Mouse (Mus musculus): Measurements from ENCODE around the gene Pxk. TPM values are rescaled to one million over a fixed set of nuclear protein-coding genes. Genes with fewer than 3 reads are reported as not detected.
A peak's percentile ranks its signal among the peaks of the same experiment; 100 is the strongest.

Pxk gene
- 10 to 100 TPM; 33.2 to 37.1 TPM for total RNA-seq (2021)
- long read RNA-seq, experiment 1, transcript Pxk-205 (18 exons, 2,765 nt): major isoform, 20 of 30 reads
- long read RNA-seq, experiment 1, transcript Pxk-201 (18 exons, 2,812 nt): minor isoform, 5 of 30 reads
- long read RNA-seq, experiment 1, partial matches to known transcripts: 2 of 30 reads
- long read RNA-seq, experiment 1, other reads (novel, unspliced or antisense): 3 of 30 reads
- long read RNA-seq, experiment 2, transcript Pxk-205 (18 exons, 2,765 nt): minor isoform, 25 of 81 reads
- long read RNA-seq, experiment 2, transcript Pxk-201 (18 exons, 2,812 nt): major isoform, 37 of 81 reads
- long read RNA-seq, experiment 2, partial matches to known transcripts: 7 of 81 reads
- long read RNA-seq, experiment 2, other reads (novel, unspliced or antisense): 9 of 81 reads

GRCm38 (mm10) chr14:8097978-8098686 lies at the start of gene Pxk:
TSS of gene Pxk (plus strand) at chr14:8098211.
- peak; percentile 78 to 82 for DNase-seq (ENCODE audit: low spot score in 2 of 2)

DNA sequence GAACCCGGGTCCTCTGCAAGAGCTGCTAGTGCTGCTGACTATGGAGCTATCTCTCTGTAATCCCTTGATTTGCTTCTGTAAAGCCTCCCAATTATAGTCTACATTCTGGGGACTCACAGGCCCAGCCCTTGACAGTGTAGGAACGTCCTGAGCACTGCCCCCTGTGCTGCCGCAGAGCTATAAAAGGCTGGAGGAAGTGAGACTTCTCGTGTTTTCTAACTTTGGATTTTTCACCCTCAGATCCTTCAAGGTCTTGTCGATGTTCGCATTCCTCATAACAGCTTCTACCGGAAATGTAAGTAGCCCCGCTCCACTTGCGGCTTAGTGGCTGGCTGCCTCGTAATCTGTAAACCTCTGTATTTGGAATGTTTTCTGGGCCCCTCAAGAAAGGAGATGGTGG lies 48.7 kb upstream of the Pxk start:
- DNase-seq (ENCODE audit: low spot score in 2 of 2): no peak

DNA sequence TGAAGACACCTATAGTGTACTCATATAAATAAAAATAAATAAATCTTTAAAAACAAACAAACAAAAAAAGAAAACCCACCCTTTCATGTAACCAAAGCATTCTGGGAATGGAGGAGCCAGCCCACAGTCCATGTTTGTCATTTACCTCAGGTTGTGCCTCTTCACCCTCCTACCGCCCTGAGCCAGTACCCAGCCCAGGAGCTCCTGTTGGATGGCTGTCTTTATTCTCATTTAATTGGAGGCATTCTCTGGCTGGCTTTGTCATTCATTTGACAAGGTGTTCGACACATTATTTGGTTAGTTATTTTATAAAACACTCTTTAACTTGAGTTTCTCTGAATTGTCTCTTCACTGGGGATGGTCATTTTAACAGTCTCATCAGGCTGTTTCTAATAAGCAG lies 46.1 kb upstream of the Pxk start:
- no peak for DNase-seq (ENCODE audit: low spot score in 2 of 2)

DNA sequence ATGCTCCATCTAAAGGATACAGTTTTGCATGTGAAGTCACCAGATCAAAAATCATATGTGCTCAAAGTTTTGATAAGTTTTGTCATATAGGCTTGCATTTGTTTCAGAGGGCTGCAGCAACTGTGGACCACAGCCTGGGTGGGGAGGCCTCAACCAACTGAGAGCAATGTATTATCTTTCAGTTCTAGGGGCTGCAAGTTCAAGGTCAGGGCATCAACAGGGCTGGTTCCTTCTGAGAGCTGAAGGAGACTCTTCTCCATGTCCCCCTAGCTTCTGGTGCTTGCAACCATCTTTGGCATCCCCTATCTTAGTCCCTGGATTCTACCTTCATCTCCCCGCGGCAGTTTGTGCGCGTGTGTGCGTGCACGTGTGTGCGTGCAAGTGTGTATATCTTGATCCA lies 45.4 kb upstream of the Pxk start:
- no peak for DNase-seq (ENCODE audit: low spot score in 2 of 2)

DNA sequence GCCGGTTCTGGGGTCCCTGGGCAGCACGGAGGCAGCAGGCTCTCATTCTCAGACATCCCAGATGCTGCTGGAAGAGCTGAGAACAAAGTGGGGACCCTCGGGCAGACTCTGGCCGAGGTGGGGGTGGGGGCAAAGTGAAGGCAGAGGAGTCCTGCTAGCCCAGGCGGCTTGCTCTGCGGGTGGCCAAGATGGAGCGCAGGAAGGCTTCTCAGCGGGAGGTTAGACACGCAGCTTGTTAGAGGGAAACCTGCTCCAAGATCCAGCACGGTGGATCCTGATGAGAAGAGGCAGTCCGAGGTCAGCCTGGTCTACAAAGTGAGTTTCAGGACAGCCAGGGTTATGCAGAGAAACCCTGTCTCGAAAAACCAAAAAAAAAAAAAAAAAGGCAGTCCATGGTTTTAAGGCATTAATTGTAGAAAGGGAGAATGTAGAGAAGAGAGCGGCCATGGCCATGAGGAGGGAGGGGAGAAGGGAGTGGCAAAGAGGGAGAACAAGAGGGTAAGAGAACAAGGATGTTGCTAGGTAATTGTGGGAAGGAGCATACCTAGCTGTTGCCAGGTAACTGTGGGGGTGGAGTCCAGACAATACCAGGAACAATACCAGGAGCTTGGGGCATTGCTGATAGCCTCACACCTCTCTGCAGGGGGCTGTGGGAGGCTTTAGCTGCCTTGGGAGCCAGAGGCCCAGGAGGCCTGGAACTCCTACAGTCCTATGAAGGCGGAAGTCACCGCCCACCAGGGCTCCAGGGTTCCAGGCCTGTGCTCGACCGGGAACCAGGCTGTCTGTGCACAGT lies 43.5 kb upstream of the Pxk start:
- no peak for DNase-seq (ENCODE audit: low spot score in 2 of 2)

DNA sequence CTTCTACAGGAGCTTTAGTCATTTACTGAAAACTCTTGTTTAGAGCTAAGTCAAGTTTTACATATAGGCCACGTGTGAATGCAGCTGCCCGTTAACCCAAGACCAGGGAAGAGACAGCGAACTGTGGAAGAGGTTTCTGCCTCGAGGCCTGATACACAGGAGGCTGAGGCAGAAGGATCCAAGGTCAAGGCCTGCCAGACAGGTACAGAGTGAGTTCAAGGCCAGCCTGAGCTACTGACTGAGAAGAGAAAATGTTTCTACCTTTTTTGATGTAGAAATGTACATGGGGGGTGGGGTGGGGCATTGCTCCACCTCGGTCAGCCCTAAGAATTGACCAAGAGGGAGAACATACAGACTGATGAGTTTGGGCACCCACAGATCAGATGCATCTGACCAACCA lies 41.9 kb upstream of the Pxk start:
- DNase-seq (ENCODE audit: low spot score in 2 of 2): no peak

- DNase-seq (ENCODE audit: low spot score in 2 of 2): no peak
Observed at GRCm38 (mm10) chr14:8059938-8060337, 38.1 kb upstream of the Pxk start.

DNA sequence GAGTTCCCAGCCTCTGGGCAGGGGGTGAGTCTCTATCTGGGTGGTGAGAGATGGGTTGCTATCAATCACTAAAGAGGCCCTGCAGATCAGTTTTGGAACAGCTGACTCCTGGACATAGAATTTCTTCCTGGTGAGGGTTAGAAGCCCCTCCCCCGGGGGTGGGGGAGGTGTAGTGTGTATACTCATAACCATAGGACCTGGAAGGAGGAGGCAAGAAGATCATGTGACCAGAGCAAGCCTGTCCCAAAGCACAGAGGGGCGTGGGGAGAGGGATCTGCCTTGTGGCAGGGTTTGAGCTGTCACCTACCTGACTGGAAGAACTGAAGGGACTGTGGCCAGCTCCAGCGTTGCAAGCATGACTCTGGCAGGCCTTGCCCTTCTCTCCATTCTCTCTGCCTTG lies 35.9 kb upstream of the Pxk start:
- DNase-seq (ENCODE audit: low spot score in 2 of 2): no peak

- no peak for DNase-seq (ENCODE audit: low spot score in 2 of 2)
Observed at GRCm38 (mm10) chr14:8062537-8063301, 35.3 kb upstream of the Pxk start.

DNA sequence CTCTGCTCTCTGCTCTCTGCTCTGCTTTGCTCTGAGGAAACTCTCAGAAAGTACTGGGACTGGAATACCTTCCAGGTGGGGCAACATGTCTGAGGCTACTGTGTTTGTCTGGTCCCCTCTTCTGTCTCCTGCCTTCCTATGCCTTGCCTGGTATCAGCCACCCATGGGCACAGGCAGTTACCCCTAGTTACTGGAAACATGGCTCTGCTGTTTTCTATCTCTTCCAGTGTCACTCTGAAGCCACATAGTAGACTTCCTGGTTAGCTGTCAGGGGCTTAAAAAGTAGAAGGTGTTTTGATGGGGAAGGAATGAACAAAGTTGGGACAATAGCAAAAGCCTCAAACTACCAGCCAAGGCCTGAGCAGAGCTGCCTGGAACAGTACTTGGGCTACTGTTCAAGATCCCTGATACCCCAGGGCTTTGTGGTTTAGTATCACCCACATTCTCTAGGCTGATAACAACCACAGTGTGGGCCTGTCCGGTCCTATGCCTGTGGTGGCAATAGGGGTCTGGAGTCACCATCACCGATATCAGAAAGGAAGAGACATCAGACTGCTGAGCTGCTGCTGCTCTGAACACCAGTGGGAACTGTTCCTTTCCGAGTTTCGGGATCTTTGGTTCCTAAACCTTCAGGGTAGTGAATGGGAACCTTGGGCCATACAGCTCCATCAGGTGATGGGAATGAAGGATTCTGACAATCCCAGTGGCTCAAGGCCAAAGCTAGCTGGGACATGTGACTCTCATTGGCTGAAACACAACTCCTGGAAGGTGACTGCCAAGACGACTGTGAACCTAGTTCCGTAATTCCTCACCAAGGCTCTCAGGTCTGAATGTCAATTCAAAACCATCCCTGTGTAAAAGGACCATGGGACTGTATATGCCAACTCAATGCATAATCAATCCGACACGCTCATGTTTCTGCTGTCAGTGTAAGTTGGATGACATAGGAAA lies 33.9 kb upstream of the Pxk start:
- no peak for DNase-seq (ENCODE audit: low spot score in 2 of 2)

DNA sequence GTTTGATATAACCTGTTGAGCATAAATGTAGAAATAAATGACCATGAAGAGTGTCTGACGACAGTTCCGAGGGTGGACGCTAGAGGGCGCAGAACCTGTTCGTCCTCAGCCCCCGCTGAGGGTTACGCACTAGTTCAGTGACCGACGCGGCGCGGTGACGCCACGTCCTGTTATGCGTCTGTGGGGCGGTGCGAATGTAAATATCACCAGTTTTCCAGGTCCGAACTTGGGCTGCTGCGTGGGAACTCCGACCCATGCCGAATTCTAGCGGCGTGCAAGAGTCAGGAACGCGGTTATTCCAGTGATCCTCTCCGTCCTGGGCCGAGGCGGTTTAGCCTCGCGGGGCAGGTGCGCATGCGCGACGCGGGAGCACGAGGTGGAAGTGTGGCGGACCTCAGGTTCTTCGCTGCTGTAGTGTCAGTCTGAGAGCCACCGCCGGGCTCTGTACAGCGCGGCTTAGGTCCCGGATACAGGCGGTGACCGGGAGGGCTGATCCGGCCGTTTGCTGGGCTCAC lies 17.8 kb upstream of the Pxk start, which contains the start of gene Rpp14:
Gene Rpp14 (plus strand): TSS at position 203 of the 515 bp plus-strand sequence.
- DNase-seq (ENCODE audit: low spot score in 2 of 2): peak; percentile 90 to 91

GRCm38 (mm10) chr14:8080718-8081117 lies 17.3 kb upstream of the Pxk start:
- DNase-seq (ENCODE audit: low spot score in 2 of 2): no peak

GRCm38 (mm10) chr14:8082949-8083348 lies 15.1 kb upstream of the Pxk start:
- no peak for DNase-seq (ENCODE audit: low spot score in 2 of 2)

DNA sequence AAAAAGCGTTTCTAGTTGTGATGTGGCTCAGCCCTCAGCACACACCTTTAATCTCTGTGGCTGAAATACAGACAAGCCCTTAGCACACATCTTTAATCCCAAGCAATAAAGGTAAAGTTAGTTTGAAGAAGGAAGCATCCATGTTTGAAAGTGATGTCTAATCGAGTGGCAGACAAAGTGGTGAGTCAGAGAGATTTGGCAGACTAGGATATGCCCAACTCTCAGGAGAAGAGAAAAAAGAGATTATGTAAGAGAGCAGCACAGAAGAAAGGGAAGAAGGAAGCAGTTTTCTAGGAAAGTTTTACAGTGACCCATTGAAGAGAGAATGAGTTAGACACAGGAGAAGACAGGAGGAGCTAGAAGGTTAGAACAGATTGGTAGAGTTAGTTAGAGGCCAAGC lies 9.0 kb upstream of the Pxk start:
- no peak for DNase-seq (ENCODE audit: low spot score in 2 of 2)

DNA sequence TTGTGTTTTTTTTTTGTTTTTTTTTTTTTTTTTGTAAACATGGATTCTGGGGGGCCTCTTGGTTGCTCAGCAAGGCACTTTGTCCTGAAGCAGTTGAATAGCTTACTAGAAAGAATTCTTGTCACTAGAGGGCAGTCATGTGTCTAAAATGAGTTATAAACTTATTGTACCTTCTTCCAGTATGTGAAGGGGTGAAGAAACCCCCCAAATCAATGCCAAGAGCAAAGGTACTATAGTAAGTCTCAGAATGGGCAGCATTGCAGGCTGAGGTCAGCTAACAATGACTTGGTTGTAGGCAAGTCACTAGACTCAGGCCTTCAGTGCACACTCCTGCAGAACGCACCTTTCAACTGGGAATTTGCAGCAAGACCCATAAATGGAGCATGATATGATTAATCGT lies 5.4 kb upstream of the Pxk start:
- no peak for DNase-seq (ENCODE audit: low spot score in 2 of 2)

DNA sequence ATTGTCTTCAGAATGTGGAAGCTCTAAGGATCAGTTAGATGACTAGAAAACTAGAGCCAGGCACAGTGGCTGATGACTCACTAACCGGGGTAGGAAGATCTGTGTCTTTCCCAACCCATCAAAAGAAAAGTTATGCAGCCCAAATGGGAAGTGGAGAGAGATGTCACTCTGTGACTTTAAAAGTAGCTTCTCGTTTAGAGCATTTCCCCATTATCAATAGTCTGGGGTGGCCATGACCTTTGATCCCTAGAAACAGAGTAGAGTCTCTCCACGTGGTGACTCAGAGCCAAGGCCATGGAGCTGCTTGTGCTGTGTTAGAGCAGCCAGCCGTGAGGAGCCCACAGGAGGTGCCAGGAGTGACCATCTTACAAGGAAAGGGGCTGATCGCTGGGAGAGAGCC lies 4.6 kb upstream of the Pxk start:
- DNase-seq (ENCODE audit: low spot score in 2 of 2): no peak

DNA sequence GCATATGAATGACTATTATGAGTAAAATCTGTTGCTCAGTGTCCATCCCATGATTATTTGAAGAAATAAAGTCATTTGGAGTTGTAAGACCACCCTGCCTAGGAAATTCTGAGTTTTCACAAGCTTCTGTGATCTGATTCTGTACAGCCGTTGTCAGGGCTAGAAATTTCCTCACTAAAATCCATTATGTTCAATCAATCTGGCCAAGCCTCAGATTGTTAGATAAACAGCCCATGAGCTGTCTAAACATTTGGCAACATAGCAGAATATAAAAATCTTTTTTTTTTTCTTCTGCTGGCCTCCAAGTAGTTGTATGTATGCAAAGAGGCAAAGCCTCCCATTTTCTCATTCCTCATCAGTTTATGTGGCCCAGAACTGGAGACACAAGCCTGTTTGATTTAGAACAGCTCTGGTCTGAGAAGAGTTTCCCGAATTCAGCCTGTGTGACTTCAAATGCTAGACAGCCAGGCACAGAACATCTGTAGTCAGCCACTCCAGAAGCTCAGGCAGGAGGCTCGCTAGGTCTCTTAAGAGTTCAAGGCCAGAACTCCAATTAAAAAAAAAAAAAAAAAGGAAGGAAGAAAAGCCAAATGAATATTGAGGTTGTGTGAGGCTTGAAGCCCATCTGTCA lies 3.0 kb upstream of the Pxk start:
- no peak for DNase-seq (ENCODE audit: low spot score in 2 of 2)

- no peak for DNase-seq (ENCODE audit: low spot score in 2 of 2)
Observed at GRCm38 (mm10) chr14:8095562-8095950, 2.5 kb upstream of the Pxk start.

DNA sequence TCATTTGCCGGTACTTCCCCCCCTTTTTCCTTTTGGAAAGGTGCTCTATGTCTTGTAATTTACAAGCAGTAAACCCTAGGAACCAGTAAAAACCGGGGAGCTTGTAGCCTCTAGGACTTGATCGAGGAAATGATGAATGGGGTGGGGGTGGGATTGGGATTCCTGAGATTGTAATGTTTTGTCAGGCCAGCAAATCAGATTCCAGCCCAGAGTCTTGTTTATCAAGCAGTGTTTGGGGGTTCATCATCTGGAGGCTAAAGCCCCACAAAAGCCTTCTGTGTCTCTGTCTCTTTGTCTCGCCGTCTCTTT lies 630 bp downstream of the Pxk start:
- no peak for DNase-seq (ENCODE audit: low spot score in 2 of 2)
